Mouse (Mus musculus): ENCODE results near the gene E2f4.

- TF ChIP-seq POLR2AphosphoS2 (IDR thresholded peaks at IDR 0.05; ENCODE audit: low read length) (no peak), CHD1 (IDR thresholded peaks at IDR 0.05; ENCODE audit: low read depth, low read length) (no peak), CTCF (IDR thresholded peaks at IDR 0.05 in 2 of 3, conservative IDR thresholded peaks at IDR 0.05 in 1 of 3; ENCODE audit: control insufficient read depth in 1 of 3, insufficient read depth in 1 of 3, low read depth in 2 of 3, low read length in 3 of 3, poor library complexity in 1 of 3, severe bottlenecking in 1 of 3) (no peak)
Measured at GRCm38 (mm10) chr8:105315073-105315769, 17.8 kb downstream of the E2f4 start.
